8 mouse cellular contexts compared by ENCODE assay signal in the genomic region with DNA sequence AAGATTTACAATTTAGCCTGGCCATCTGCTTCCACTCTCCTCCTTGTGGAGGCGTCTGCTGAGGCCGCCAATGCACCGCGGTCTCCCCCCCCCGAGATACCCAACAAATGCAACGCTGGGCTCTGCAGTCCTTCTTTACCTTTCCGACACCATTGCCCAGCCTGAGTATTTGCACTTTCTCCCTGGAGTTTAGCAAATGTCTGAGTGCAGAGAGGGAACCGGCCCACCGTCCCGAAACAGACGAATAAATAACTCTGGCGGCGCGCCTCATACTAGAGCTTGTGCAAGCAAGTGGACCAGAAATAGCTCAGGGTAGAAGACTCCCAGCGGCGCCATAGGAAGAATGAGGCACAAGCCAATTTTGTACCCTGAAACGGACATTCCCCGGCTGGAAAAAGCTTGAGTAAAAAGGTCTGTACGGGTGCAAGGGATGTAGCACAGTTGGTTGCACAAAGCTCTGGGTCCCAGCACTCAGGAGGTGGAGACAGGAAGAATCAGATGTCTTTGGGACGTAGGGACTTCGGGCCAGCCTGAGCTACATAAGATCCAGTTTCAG. TPM values are rescaled to one million over a fixed set of nuclear protein-coding genes. Genes with fewer than 3 reads are reported as not detected.
DNase-seq lines count a peak whose midpoint lies in the region; ATAC-seq and TF ChIP-seq lines count a peak whose summit lies in the region.

No protein-coding gene starts in this region.

- peak overlapping the region; percentile 81 for H3K4me2 ChIP-seq in forebrain, embryonic 12.5 days
- peak overlapping the region; percentile 76 for H3K4me2 ChIP-seq in heart, postnatal 0 days (ENCODE audit: low read depth, low read length)
- peak overlapping the region; percentile 84 for H3K4me2 ChIP-seq in lung, embryonic 14.5 days
- peak overlapping the region; percentile 81 for H3K4me2 ChIP-seq in neural tube, embryonic 13.5 days

- TF ChIP-seq POLR2A in MEL (IDR thresholded peaks at IDR 0.05; ENCODE audit: control insufficient read depth in 1 of 2, insufficient read depth in 1 of 2, low read depth in 1 of 2, low read length in 2 of 2, poor library complexity in 1 of 2): peak; percentile 41 to 50; a peak in 2 of 4 replicates

- no peak for TF ChIP-seq RAD21 in MEL (IDR thresholded peaks at IDR 0.05; ENCODE audit: low read depth, low read length)

- 0 out of 6 replicates have a peak, but pooled peaks of 1 of the 3 experiments have one; percentile 7 for TF ChIP-seq CTCF in MEL (IDR thresholded peaks at IDR 0.05 in 2 of 3, conservative IDR thresholded peaks at IDR 0.05 in 1 of 3; ENCODE audit: control insufficient read depth in 1 of 3, insufficient read depth in 1 of 3, low read depth in 2 of 3, low read length in 3 of 3, poor library complexity in 1 of 3, severe bottlenecking in 1 of 3)
- TF ChIP-seq CTCF in heart, postnatal 0 days (IDR thresholded peaks at IDR 0.05; ENCODE audit: low read depth): no peak
- no peak for TF ChIP-seq CTCF in lung, embryonic 14.5 days (IDR thresholded peaks at IDR 0.05; ENCODE audit: low read depth)

- H3K4me1 ChIP-seq in MEL (ENCODE audit: control insufficient read depth in 1 of 2, insufficient read depth in 2 of 2, low read length in 2 of 2): peaks cover 19 to 33% of the 10 kb centered on the region in 2 experiments
- peaks cover 29% of the 10 kb centered on the region for H3K4me1 ChIP-seq in forebrain, embryonic 12.5 days
- H3K4me1 ChIP-seq in heart, postnatal 0 days (ENCODE audit: control insufficient read depth, insufficient read depth): peaks cover 22% of the 10 kb centered on the region
- peaks cover 4% of the 10 kb centered on the region for H3K4me1 ChIP-seq in lung, embryonic 14.5 days (ENCODE audit: insufficient read depth)
- H3K4me1 ChIP-seq in neural tube, embryonic 13.5 days (replicated peaks): peaks cover 40% of the 10 kb centered on the region

- H3K4me3 ChIP-seq in MEL (ENCODE audit: control insufficient read depth in 1 of 2, insufficient read depth in 1 of 2, low read depth in 2 of 2, low read length in 2 of 2): peak overlapping the region; percentile 54 to 73
- H3K4me3 ChIP-seq in forebrain, embryonic 12.5 days (replicated peaks): peak overlapping the region; percentile 63
- peak overlapping the region; percentile 58 for H3K4me3 ChIP-seq in heart, postnatal 0 days (ENCODE audit: low read depth, low read length)
- H3K4me3 ChIP-seq in lung, embryonic 14.5 days (ENCODE audit: low read depth, low read length): peak overlapping the region; percentile 57
- peak overlapping the region; percentile 60 for H3K4me3 ChIP-seq in neural tube, embryonic 13.5 days

- peak; percentile 80 for DNase-seq in MEL (ENCODE audit: low read depth, low spot score)
- DNase-seq in cerebellum, adult 11 months: peak; percentile 58
- peak; percentile 63 for DNase-seq in heart, postnatal 0 days (ENCODE audit: low spot score)
- peak; percentile 66 to 71 for DNase-seq in kidney, postnatal 25 days
- DNase-seq in lung, embryonic 14.5 days: peak; percentile 77
- DNase-seq in thymus, postnatal 36 days: peak; percentile 52 to 55

- no peaks in the 10 kb centered on the region for H3K9me3 ChIP-seq in MEL (replicated peaks; ENCODE audit: insufficient read depth, low read length)
- H3K9me3 ChIP-seq in forebrain, embryonic 12.5 days: no peaks in the 10 kb centered on the region
- H3K9me3 ChIP-seq in heart, postnatal 0 days (replicated peaks; ENCODE audit: control insufficient read depth, low read length): no peaks in the 10 kb centered on the region
- H3K9me3 ChIP-seq in lung, embryonic 14.5 days (ENCODE audit: low read depth, low read length): no peaks in the 10 kb centered on the region
- no peaks in the 10 kb centered on the region for H3K9me3 ChIP-seq in neural tube, embryonic 13.5 days

- peak; percentile 11 to 45; a peak in 1 of 4 replicates for TF ChIP-seq EP300 in MEL (IDR thresholded peaks at IDR 0.05; ENCODE audit: low read depth in 1 of 2, low read length in 2 of 2)
- TF ChIP-seq EP300 in heart, postnatal 0 days (IDR thresholded peaks at IDR 0.05; ENCODE audit: low read depth): no peak

- H3K27ac ChIP-seq in MEL (ENCODE audit: control insufficient read depth, low read depth, low read length): peak overlapping the region; percentile 82
- peak overlapping the region; percentile 68 for H3K27ac ChIP-seq in forebrain, embryonic 12.5 days
- H3K27ac ChIP-seq in heart, postnatal 0 days (ENCODE audit: low read depth): peak overlapping the region; percentile 98
- H3K27ac ChIP-seq in lung, embryonic 14.5 days (ENCODE audit: low read depth): peak overlapping the region; percentile 93
- peak overlapping the region; percentile 84 for H3K27ac ChIP-seq in neural tube, embryonic 13.5 days (replicated peaks)

- H3K9ac ChIP-seq in MEL (ENCODE audit: control insufficient read depth, low read depth, low read length, poor library complexity, severe bottlenecking): peak overlapping the region; percentile 76
- H3K9ac ChIP-seq in forebrain, embryonic 12.5 days: peak overlapping the region; percentile 59
- peak overlapping the region; percentile 74 for H3K9ac ChIP-seq in heart, postnatal 0 days (replicated peaks; ENCODE audit: low read depth, low read length)
- peak overlapping the region; percentile 61 for H3K9ac ChIP-seq in lung, embryonic 14.5 days
- H3K9ac ChIP-seq in neural tube, embryonic 13.5 days: peak overlapping the region; percentile 71

- H3K79me2 ChIP-seq in MEL (ENCODE audit: control insufficient read depth, insufficient read depth, low read length, poor library complexity): peaks cover 11% of the 10 kb centered on the region

- H3K27me3 ChIP-seq in MEL (ENCODE audit: control insufficient read depth in 1 of 2, insufficient read depth in 2 of 2, low read length in 2 of 2): no peaks in the 10 kb centered on the region
- peaks cover 10% of the 10 kb centered on the region for H3K27me3 ChIP-seq in forebrain, embryonic 12.5 days
- no peaks in the 10 kb centered on the region for H3K27me3 ChIP-seq in heart, postnatal 0 days (ENCODE audit: control insufficient read depth, insufficient read depth, low read length)
- H3K27me3 ChIP-seq in lung, embryonic 14.5 days (ENCODE audit: insufficient read depth, low read length): no peaks in the 10 kb centered on the region
- no peaks in the 10 kb centered on the region for H3K27me3 ChIP-seq in neural tube, embryonic 13.5 days

- 3% methylated on average over 21 of the region's 21 CpGs for WGBS in forebrain, embryonic 12.5 days
- WGBS in heart, postnatal 0 days: under 1% methylated on average over 21 of the region's 21 CpGs
- under 1% methylated on average over 21 of the region's 21 CpGs for WGBS in lung, embryonic 14.5 days
- WGBS in neural tube, embryonic 13.5 days: under 1% methylated on average over 21 of the region's 21 CpGs

- peak; percentile 37 for ATAC-seq in forebrain, embryonic 12.5 days (ENCODE audit: low FRiP score)
- ATAC-seq in heart, postnatal 0 days (ENCODE audit: insufficient read depth, low read depth): peak; percentile 24
- peak; percentile 38 for ATAC-seq in lung, embryonic 14.5 days (ENCODE audit: insufficient read depth)
- 0 out of 2 replicates have a peak, but pooled peaks have one; percentile 7 for ATAC-seq in neural tube, embryonic 13.5 days (ENCODE audit: low read depth)

- peaks cover 0 to 26% of the 10 kb centered on the region in 2 experiments; a peak in 2 of 4 replicates for H3K36me3 ChIP-seq in MEL (ENCODE audit: control insufficient read depth in 1 of 2, insufficient read depth in 2 of 2, low read length in 2 of 2)
- no peaks in the 10 kb centered on the region for H3K36me3 ChIP-seq in forebrain, embryonic 12.5 days (replicated peaks)
- no peaks in the 10 kb centered on the region for H3K36me3 ChIP-seq in heart, postnatal 0 days (replicated peaks; ENCODE audit: control insufficient read depth, insufficient read depth, low read length)
- no peaks in the 10 kb centered on the region for H3K36me3 ChIP-seq in lung, embryonic 14.5 days (ENCODE audit: insufficient read depth)
- no peaks in the 10 kb centered on the region for H3K36me3 ChIP-seq in neural tube, embryonic 13.5 days

RNA-seq across cellular contexts. Expression of gene Myl6b, which starts 0.7 kb away (rescaled TPM):
- 1.8 and 2.6 TPM in 2 replicates for total RNA-seq in MEL (2012; rRNA removed)
- polyA plus RNA-seq in MEL (2012; ENCODE audit: insufficient read depth in 1 of 2, insufficient read length in 2 of 2, low read depth in 1 of 2, low replicate concordance in 2 of 2, missing spikeins in 1 of 2): 10 to 100 TPM in 1 of 2 experiments, not detected in 1; 18.8 TPM
- 2.4 and 2.7 TPM in 2 replicates for polyA plus RNA-seq in forebrain, embryonic 12.5 days (2016; fragmentation: Nextera tagmentation; extraction: Ambion mirVana)
- 3.2 and 4.8 TPM in 2 replicates for total RNA-seq in heart, postnatal 0 days (2014; rRNA removed; ENCODE audit: low replicate concordance)
- polyA plus RNA-seq in heart, postnatal 0 days (2015; fragmentation: Nextera tagmentation; extraction: Ambion mirVana): 4.6 and 4.9 TPM in 2 replicates
- 3.0 and 4.4 TPM in 2 replicates for polyA plus RNA-seq in lung, embryonic 14.5 days (2014; fragmentation: Nextera tagmentation; extraction: Ambion mirVana)
- 4.1 and 5.0 TPM in 2 replicates for polyA plus RNA-seq in neural tube, embryonic 13.5 days (2015; fragmentation: Nextera tagmentation; extraction: Ambion mirVana)

RNA-seq across cellular contexts. Expression of gene Myl6, which starts 5.2 kb away (rescaled TPM):
- total RNA-seq in MEL (2012; rRNA removed): 560 and 589 TPM in 2 replicates
- 100 to 1,000 TPM in 1 of 2 experiments, not detected in 1; 399 TPM for polyA plus RNA-seq in MEL (2012; ENCODE audit: insufficient read depth in 1 of 2, insufficient read length in 2 of 2, low read depth in 1 of 2, low replicate concordance in 2 of 2, missing spikeins in 1 of 2)
- 660 and 684 TPM in 2 replicates for polyA plus RNA-seq in forebrain, embryonic 12.5 days (2016; fragmentation: Nextera tagmentation; extraction: Ambion mirVana)
- 606 and 830 TPM in 2 replicates for total RNA-seq in heart, postnatal 0 days (2014; rRNA removed; ENCODE audit: low replicate concordance)
- polyA plus RNA-seq in heart, postnatal 0 days (2015; fragmentation: Nextera tagmentation; extraction: Ambion mirVana): 791 and 823 TPM in 2 replicates
- polyA plus RNA-seq in lung, embryonic 14.5 days (2014; fragmentation: Nextera tagmentation; extraction: Ambion mirVana): 1,221 and 1,238 TPM in 2 replicates
- polyA plus RNA-seq in neural tube, embryonic 13.5 days (2015; fragmentation: Nextera tagmentation; extraction: Ambion mirVana): 1,017 and 1,105 TPM in 2 replicates

RNA-seq across cellular contexts. Expression of gene Esyt1, which starts 26.5 kb away (rescaled TPM):
- 35.1 and 35.9 TPM in 2 replicates for total RNA-seq in MEL (2012; rRNA removed)
- 10 to 100 TPM; 53.4 to 57.0 TPM for polyA plus RNA-seq in MEL (2012; ENCODE audit: insufficient read depth in 1 of 2, insufficient read length in 2 of 2, low read depth in 1 of 2, low replicate concordance in 2 of 2, missing spikeins in 1 of 2)
- polyA plus RNA-seq in forebrain, embryonic 12.5 days (2016; fragmentation: Nextera tagmentation; extraction: Ambion mirVana): 11.2 and 13.8 TPM in 2 replicates
- 38.2 and 41.5 TPM in 2 replicates for total RNA-seq in heart, postnatal 0 days (2014; rRNA removed; ENCODE audit: low replicate concordance)
- polyA plus RNA-seq in heart, postnatal 0 days (2015; fragmentation: Nextera tagmentation; extraction: Ambion mirVana): 12.6 and 13.0 TPM in 2 replicates
- polyA plus RNA-seq in lung, embryonic 14.5 days (2014; fragmentation: Nextera tagmentation; extraction: Ambion mirVana): 21.5 and 23.0 TPM in 2 replicates
- 31.5 and 35.1 TPM in 2 replicates for polyA plus RNA-seq in neural tube, embryonic 13.5 days (2015; fragmentation: Nextera tagmentation; extraction: Ambion mirVana)

RNA-seq across cellular contexts. Expression of gene Smarcc2, which starts 40.1 kb away (rescaled TPM):
- total RNA-seq in MEL (2012; rRNA removed): 22.3 and 24.8 TPM in 2 replicates
- polyA plus RNA-seq in MEL (2012; ENCODE audit: insufficient read depth in 1 of 2, insufficient read length in 2 of 2, low read depth in 1 of 2, low replicate concordance in 2 of 2, missing spikeins in 1 of 2): 100 to 1,000 TPM in 1 of 2 experiments, 10 to 100 TPM in 1; 68.8 to 226 TPM
- polyA plus RNA-seq in forebrain, embryonic 12.5 days (2016; fragmentation: Nextera tagmentation; extraction: Ambion mirVana): 189 and 210 TPM in 2 replicates
- total RNA-seq in heart, postnatal 0 days (2014; rRNA removed; ENCODE audit: low replicate concordance): 40.8 and 42.1 TPM in 2 replicates
- polyA plus RNA-seq in heart, postnatal 0 days (2015; fragmentation: Nextera tagmentation; extraction: Ambion mirVana): 31.9 and 32.9 TPM in 2 replicates
- polyA plus RNA-seq in lung, embryonic 14.5 days (2014; fragmentation: Nextera tagmentation; extraction: Ambion mirVana): 81.1 and 89.6 TPM in 2 replicates
- 176 and 184 TPM in 2 replicates for polyA plus RNA-seq in neural tube, embryonic 13.5 days (2015; fragmentation: Nextera tagmentation; extraction: Ambion mirVana)

RNA-seq across cellular contexts. Expression of gene Zc3h10, which starts 48.4 kb away (rescaled TPM):
- 14.2 and 14.6 TPM in 2 replicates for total RNA-seq in MEL (2012; rRNA removed)
- 10 to 100 TPM in 1 of 2 experiments, not detected in 1; 17.3 TPM for polyA plus RNA-seq in MEL (2012; ENCODE audit: insufficient read depth in 1 of 2, insufficient read length in 2 of 2, low read depth in 1 of 2, low replicate concordance in 2 of 2, missing spikeins in 1 of 2)
- 19.9 and 20.5 TPM in 2 replicates for polyA plus RNA-seq in forebrain, embryonic 12.5 days (2016; fragmentation: Nextera tagmentation; extraction: Ambion mirVana)
- total RNA-seq in heart, postnatal 0 days (2014; rRNA removed; ENCODE audit: low replicate concordance): 13.8 and 24.4 TPM in 2 replicates
- polyA plus RNA-seq in heart, postnatal 0 days (2015; fragmentation: Nextera tagmentation; extraction: Ambion mirVana): 6.1 and 8.1 TPM in 2 replicates
- 11.0 and 14.5 TPM in 2 replicates for polyA plus RNA-seq in lung, embryonic 14.5 days (2014; fragmentation: Nextera tagmentation; extraction: Ambion mirVana)
- 19.4 and 19.9 TPM in 2 replicates for polyA plus RNA-seq in neural tube, embryonic 13.5 days (2015; fragmentation: Nextera tagmentation; extraction: Ambion mirVana)

Comparison
In these comparisons a context has a peak if more than half of its experiments do, and no peak if none do; other contexts are left out.
1. Peak in every context shown above with its lines: DNase-seq, ATAC-seq, H3K4me3 ChIP-seq and H3K27ac ChIP-seq.